Mouse (Mus musculus) olfactory bulb, adult 2 months (tissue): Measurements from ENCODE around the gene Tlr5. TPM values are rescaled to one million over a fixed set of nuclear protein-coding genes. Genes with fewer than 3 reads are reported as not detected.

Source experiments
- H3K27ac ChIP-seq: fragments of 200-500 bp; 2 replicates; pipeline ENCODE4 v1.5.1; 2012; ENCODE audit warnings: low read depth, low read length; ENCODE audit not compliant: insufficient read depth
- H3K4me1 ChIP-seq: fragments of 200-500 bp; 2 replicates; pipeline ENCODE4 v1.6.1; 2012; ENCODE audit warnings: low read length; ENCODE audit not compliant: control insufficient read depth, insufficient read depth
- H3K4me3 ChIP-seq: fragments of 200-500 bp; 2 replicates; pipeline ENCODE4 v1.5.1; 2012; ENCODE audit warnings: mild to moderate bottlenecking, low read depth, low read length, moderate library complexity; ENCODE audit not compliant: insufficient read depth
- CTCF ChIP-seq: fragments of 200-500 bp; IDR thresholded peaks from 2 replicates; pipeline ENCODE4 v1.5.1; 2012; ENCODE audit warnings: low read depth, mild to moderate bottlenecking, low read length, moderate library complexity; ENCODE audit not compliant: insufficient read depth
- POLR2A ChIP-seq: fragments of 200-500 bp; IDR thresholded peaks from 2 replicates; pipeline ENCODE4 v1.6.1; 2012; ENCODE audit warnings: mild to moderate bottlenecking, low read depth, low read length, moderate library complexity; ENCODE audit not compliant: insufficient read depth
- WGBS: fragments of 180-500 bp; shearing (Covaris S2); methylation state at CpG from one replicate; pipeline ENCODE4 v1.1.7; 2018; 5-methylcytosine and 5-hydroxymethylcytosine counted together
- polyA plus RNA-seq: library from polyadenylated mRNA; stranded (reverse); fragments of >200 nt; gene quantifications from 2 replicates; pipeline ENCODE4 v1.2.4, GENCODE M21; 2012; ENCODE audit warnings: low replicate concordance; ENCODE audit not compliant: missing spikeins, insufficient read depth, insufficient read length

The Tlr5 gene
- polyA plus RNA-seq, 1 experiment, result not detected

DNA sequence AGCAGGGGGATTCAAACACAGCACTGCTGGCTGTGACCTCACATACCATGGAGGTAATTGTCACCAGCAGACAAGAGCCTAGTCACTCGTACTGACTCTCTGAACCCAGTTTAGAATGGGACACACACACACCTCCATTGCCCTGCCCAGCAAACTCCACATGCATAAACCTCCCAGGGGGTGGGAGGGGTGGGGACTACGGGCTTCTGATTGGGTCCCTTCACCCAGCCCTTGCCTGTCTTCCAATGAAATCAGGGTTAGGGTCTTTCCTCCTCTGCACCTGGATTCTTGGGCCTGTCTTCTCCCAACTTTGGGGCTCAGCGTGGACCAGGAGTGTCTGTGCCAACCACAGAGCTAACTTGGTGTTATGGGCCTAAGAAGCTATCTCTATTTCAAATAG, 4.2 kb downstream of the Tlr5 start:
- peaks cover 18% of the 10 kb centered on the region for H3K4me1 ChIP-seq
- no peak overlapping the region for H3K27ac ChIP-seq
- H3K4me3 ChIP-seq, result no peak overlapping the region
- no peak for TF ChIP-seq POLR2A
- no peak for TF ChIP-seq CTCF
- 78% methylated on average over 3 of the region's 3 CpGs for WGBS

DNA sequence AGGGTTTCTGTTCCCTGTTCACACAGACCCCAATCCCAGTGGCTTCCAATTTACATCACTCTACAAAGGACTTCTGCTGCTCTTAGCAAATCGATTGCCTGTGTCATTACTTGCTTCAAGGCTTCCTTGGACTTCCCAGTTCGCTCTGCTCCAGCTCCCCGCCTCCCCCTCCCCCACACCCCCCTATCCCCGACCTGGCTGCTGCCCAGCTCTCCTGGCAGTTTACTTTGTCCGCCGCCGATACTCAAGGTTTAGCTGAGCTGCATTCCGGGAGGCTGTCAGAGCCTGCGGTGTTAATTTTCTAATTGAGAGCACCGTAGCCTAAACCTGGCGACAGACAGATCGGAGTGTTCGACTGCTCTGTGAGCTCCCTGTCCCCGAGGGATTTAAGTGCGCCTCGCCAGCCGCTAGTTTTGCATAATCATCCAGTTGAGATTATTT, 4.7 kb downstream of the Tlr5 start:
- no peak overlapping the region for H3K27ac ChIP-seq
- H3K4me1 ChIP-seq, result peaks cover 22% of the 10 kb centered on the region
- no peak for TF ChIP-seq CTCF
- TF ChIP-seq POLR2A, result no peak
- 10% methylated on average over 17 of the region's 17 CpGs for WGBS
- peak overlapping the region; percentile 21 for H3K4me3 ChIP-seq

DNA sequence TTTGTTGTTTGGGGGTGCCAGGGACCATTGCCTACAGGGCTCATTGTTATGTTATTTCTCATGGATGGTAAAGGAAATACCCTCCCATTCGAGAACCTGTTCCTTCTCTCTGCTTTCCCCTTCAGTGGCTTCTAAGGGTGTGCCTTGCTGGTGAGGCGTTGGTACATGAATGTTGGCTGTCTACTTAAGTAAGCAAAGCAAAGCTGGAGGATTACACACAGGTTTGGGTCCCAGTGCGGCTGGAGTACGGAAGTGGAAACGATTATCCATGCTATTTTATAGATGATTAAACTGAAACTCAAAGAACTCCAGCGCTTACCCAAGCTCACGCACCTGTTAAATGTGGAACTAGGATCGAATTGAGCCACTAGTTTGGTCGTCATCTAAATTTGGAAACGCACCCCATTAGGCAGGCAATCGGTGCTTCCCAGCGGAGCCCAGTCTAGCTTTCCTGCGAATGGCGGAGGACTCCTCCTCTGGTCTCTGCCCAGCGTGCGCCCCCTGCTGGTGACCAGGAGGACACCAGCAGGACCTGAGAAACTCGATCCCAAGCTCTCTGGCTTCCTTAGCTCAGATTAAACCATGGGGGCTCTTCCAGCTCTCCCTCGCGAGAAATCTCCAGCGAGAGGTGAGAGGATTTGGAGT, 5.3 kb downstream of the Tlr5 start:
- under 1% methylated on average over 20 of the region's 20 CpGs for WGBS
- H3K27ac ChIP-seq, result no peak overlapping the region
- H3K4me1 ChIP-seq, result peaks cover 22% of the 10 kb centered on the region
- peak overlapping the region; percentile 26 for H3K4me3 ChIP-seq
- TF ChIP-seq CTCF (peak; percentile 97), POLR2A (no peak)

DNA sequence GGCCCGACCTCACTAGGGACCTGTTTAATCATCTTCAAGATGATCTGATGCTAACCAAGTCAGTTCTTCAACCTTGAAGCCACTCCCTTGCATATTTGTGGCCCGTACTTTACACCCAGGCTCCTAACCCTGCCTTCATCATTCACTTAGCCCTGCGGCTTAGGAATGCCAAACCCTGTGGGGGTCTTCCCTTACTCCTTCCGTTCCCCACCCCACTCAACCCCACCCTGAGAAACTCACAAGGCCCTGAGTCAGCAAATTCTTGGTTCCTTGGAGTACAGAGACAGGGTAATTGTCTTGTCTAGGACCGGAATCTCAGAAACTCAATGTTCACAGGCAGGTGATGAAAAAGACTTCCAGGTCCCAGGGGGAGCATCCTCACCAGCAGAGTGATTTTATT, 6.5 kb downstream of the Tlr5 start:
- H3K4me1 ChIP-seq, result peaks cover 21% of the 10 kb centered on the region
- 89% methylated on average over 5 of the region's 5 CpGs for WGBS
- TF ChIP-seq CTCF, result no peak
- no peak for TF ChIP-seq POLR2A
- H3K27ac ChIP-seq, result no peak overlapping the region
- H3K4me3 ChIP-seq, result no peak overlapping the region

DNA sequence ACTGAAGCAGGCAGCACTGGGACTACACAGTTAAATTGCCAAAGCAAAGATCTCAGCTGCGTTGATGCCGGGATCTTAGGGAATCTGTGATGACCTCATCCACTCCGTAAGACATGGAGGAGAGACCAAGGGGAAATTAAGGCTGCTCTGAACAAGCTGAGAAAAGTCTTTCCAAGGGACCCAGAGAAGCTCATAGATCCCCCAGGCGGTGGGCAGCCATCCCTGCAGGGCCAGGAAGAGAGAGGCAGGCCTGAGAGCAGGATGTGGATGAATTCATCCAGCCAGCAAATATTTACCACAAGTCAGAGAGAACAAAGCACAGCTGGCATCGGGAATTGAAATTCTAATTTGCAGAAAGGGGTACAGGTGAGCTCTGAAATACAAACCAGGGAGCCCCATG, 8.7 kb downstream of the Tlr5 start:
- no peak overlapping the region for H3K27ac ChIP-seq
- WGBS, result 64% methylated on average over 5 of the region's 5 CpGs
- no peak for TF ChIP-seq POLR2A
- TF ChIP-seq CTCF, result no peak
- peaks cover 21% of the 10 kb centered on the region for H3K4me1 ChIP-seq
- H3K4me3 ChIP-seq, result no peak overlapping the region

DNA sequence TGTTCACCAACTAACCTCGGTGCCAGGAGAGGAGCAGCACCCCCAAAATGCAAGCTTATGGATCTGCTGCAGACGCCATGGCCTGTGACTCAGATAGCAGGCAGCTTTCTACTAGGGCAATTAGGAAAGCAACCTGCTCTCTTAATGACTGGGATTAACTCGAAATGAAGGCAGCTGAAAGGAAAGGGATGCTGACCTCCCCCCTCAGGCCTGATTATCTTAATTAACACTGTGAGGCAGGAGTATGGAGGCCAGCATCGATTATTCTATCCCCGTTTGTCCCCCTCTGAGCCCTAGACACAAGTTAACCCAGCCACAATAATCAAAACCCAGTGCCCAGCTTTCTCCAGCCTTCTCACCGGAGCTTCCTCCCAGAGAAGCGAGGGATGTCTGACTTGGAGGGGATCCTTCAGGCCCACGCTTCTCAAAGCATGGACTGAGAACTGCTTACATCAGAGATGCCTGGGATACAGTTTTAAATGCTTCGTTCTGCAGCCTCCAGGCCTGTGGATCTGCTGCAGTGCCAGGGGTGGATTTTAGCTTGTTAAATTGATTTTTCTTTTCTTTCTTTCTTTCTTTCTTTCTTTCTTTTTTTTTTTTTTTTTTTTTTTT, 10.4 kb downstream of the Tlr5 start:
- TF ChIP-seq CTCF (no peak), POLR2A (no peak)
- H3K4me1 ChIP-seq, result peaks cover 29% of the 10 kb centered on the region
- peak overlapping the region; percentile 69 for H3K27ac ChIP-seq
- 32% methylated on average over 9 of the region's 9 CpGs for WGBS
- no peak overlapping the region for H3K4me3 ChIP-seq

DNA sequence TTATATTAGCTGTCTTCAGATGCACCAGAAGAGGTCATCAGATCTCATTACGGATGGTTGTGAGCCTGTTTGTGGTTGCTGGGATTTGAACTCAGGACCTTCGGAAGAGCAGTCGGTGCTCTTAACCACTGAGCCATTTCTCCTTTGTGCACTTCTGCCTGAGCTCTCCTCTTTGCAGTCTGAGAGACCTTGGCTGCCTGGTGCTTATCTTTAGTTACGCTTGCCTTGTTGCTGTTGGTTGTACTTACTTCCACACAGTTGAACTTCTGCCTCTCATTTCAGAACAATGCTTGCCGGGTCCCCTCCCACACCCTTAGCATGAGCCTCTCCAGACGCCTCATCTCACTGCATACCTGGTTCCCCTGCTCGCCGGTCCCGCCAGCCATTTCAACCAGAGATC, 14.1 kb downstream of the Tlr5 start:
- peaks cover 21% of the 10 kb centered on the region for H3K4me1 ChIP-seq
- 72% methylated on average over 9 of the region's 9 CpGs for WGBS
- TF ChIP-seq POLR2A (no peak), CTCF (no peak)
- no peak overlapping the region for H3K27ac ChIP-seq
- no peak overlapping the region for H3K4me3 ChIP-seq

DNA sequence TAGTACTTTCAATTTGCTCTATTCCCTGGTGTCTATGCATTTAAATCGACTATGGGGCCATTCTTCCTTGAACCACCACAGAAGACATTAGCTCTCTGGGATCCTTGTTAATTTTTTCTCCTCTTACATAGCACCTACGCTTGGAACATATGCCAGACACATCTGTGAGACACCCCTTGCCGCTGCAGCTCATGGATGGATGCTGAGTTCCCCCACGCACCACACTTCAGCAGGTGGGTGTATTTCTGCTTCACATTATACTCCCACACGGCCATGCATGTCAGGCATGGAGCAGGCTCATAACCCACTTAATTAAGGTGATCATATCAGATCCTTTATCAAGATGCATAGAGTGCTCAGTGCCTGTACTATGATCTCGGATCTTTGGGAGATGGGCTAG, 17.7 kb downstream of the Tlr5 start:
- 71% methylated on average over 6 of the region's 6 CpGs for WGBS
- peaks cover 9% of the 10 kb centered on the region for H3K4me1 ChIP-seq
- no peak for TF ChIP-seq POLR2A
- no peak for TF ChIP-seq CTCF
- no peak overlapping the region for H3K4me3 ChIP-seq
- H3K27ac ChIP-seq, result no peak overlapping the region

DNA sequence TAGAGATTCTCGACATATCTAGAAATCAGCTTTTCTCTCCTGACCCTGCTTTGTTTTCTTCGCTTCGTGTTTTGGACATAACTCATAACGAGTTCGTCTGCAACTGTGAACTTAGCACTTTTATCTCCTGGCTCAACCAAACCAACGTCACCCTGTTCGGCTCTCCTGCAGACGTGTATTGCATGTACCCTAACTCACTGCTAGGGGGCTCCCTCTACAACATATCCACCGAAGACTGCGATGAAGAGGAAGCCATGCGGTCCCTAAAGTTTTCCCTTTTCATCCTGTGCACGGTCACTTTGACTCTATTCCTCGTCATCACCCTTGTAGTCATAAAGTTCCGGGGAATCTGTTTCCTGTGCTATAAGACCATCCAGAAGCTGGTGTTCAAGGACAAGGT, 20.2 kb downstream of the Tlr5 start:
- TF ChIP-seq POLR2A (no peak), CTCF (no peak)

DNA sequence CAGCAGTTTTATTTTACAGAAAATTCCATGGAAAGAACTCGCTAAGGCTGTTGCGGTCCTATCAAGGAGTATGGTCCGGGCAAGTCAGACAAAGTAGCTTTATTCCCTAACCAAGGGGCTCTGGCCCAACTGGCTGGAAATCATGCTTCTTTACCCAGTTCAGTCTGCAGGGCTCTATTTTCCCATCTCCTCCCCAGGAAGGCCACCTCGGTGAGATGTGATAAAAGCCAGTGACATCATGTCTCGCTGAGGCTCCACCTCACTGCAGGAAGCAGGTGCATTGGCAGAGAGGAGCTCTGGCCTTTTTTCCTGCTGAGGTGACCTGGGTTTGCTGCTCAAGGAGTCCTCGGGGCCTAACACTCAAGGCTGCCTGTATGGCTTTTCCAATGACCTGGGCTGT, 26.1 kb downstream of the Tlr5 start:
- TF ChIP-seq CTCF, result no peak
- no peak for TF ChIP-seq POLR2A
- WGBS, result 77% methylated on average over 6 of the region's 6 CpGs

More for the DNA sequence above, 20.2 kb downstream of the Tlr5 start:
- WGBS, result 85% methylated on average over 14 of the region's 14 CpGs
- Histone ChIP-seq H3K4me1 (peaks cover 2% of the 10 kb centered on the region; the same call in 1 of the 2 replicates), H3K4me3 (no peak overlapping the region), H3K27ac (no peak overlapping the region)

More for the DNA sequence above, 26.1 kb downstream of the Tlr5 start:
- no peak overlapping the region for H3K4me3 ChIP-seq
- no peak overlapping the region for H3K27ac ChIP-seq
- H3K4me1 ChIP-seq, result peaks cover 15% of the 10 kb centered on the region
